In the genomic region with DNA sequence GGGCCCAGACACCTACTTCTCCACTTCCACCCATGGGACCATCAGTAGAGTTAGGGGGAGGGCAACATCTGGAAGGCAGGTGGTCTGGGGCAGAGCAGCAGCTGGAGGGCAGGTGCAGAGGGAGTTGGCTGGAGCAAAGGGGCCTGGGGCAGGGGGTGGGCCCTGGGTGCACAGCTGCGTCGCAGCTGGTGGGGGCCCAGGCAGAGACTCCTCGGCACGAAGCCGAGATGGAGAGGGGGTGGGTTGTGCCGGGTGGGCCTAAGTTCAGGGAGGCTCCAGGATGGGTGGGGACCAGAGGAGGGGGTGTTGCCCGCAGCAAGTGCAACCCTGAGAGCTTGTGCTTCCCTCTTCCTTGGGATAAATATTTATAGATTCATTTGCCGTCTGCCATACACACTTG, we compare ENCODE assay signal across 10 mouse cellular contexts.
DNase-seq lines count a peak whose midpoint lies in the region; ATAC-seq and TF ChIP-seq lines count a peak whose summit lies in the region.
"Had no signal": no experiment of that assay in that cellular context is flagged by ENCODE, and none has a peak within 500 bp of the region (broad histone marks: within the 10 kb centered on the region; RNA-seq: fewer than 3 reads in every experiment).

No protein-coding gene starts in this region.

- WGBS in heart, postnatal 0 days, result 17% methylated on average over 8 of the region's 8 CpGs

- DNase-seq in heart, postnatal 0 days (ENCODE audit: low spot score), result no peak
- DNase-seq in heart, postnatal 4 days, result no peak
- peak; percentile 67 for DNase-seq in forelimb bud, embryonic 11.5 days (ENCODE audit: low read depth, low spot score)
- DNase-seq in lung, postnatal 14 days, result peak; percentile 71
- DNase-seq in frontal cortex, postnatal 10 days (ENCODE audit: low spot score in 2 of 2), result no peak
- DNase-seq in right cerebral cortex, postnatal 25 days, result no peak
- DNase-seq: gastrocnemius, postnatal 10 days had no signal

- peak overlapping the region; percentile 10 for H3K9ac ChIP-seq in heart, postnatal 0 days (replicated peaks; ENCODE audit: low read depth, low read length)
- H3K9ac ChIP-seq in ES-Bruce4 (ENCODE audit: low read depth, poor library complexity, severe bottlenecking), result 0 out of 2 replicates have a peak overlapping the region, but pooled peaks have one; percentile 22
- H3K9ac ChIP-seq: liver, embryonic 15.5 days had no signal

- H3K4me2 ChIP-seq in heart, postnatal 0 days (ENCODE audit: low read depth, low read length), result no peak overlapping the region
- H3K4me2 ChIP-seq: liver, embryonic 15.5 days had no signal

- no peaks in the 10 kb centered on the region for H3K9me3 ChIP-seq in heart, postnatal 0 days (replicated peaks; ENCODE audit: control insufficient read depth, low read length)
- H3K9me3 ChIP-seq in ES-Bruce4 (replicated peaks; ENCODE audit: control insufficient read depth, insufficient read depth, low read length, poor library complexity, severe bottlenecking), result no peaks in the 10 kb centered on the region
- H3K9me3 ChIP-seq: liver, embryonic 15.5 days had no signal

- H3K27ac ChIP-seq in heart, postnatal 0 days (ENCODE audit: low read depth), result peak overlapping the region; percentile 32; the same call in 1 of the 2 replicates
- H3K27ac ChIP-seq in ES-Bruce4 (ENCODE audit: insufficient read depth, low read length), result no peak overlapping the region

- no peak overlapping the region for H3K4me3 ChIP-seq in heart, postnatal 0 days (ENCODE audit: low read depth, low read length)
- H3K4me3 ChIP-seq in ES-Bruce4 (ENCODE audit: low read depth, low read length), result no peak overlapping the region
- H3K4me3 ChIP-seq: liver, embryonic 15.5 days had no signal

- H3K27me3 ChIP-seq in heart, postnatal 0 days (ENCODE audit: control insufficient read depth, insufficient read depth, low read length), result no peaks in the 10 kb centered on the region
- no peaks in the 10 kb centered on the region for H3K27me3 ChIP-seq in ES-Bruce4 (ENCODE audit: control insufficient read depth, insufficient read depth, low read length, poor library complexity, severe bottlenecking)

- no peak for ATAC-seq in heart, postnatal 0 days (ENCODE audit: insufficient read depth, low read depth)
- ATAC-seq in granulocyte monocyte progenitor cell, adult 5-6 weeks (replicated peaks; ENCODE audit: poor library complexity, severe bottlenecking), result no peak

- no peak for TF ChIP-seq POLR2A in ES-Bruce4 (IDR thresholded peaks at IDR 0.05; ENCODE audit: insufficient read depth, low read length)

- TF ChIP-seq EP300 in heart, postnatal 0 days (IDR thresholded peaks at IDR 0.05; ENCODE audit: low read depth), result no peak
- peak; percentile 82 for TF ChIP-seq EP300 in ES-Bruce4 (IDR thresholded peaks at IDR 0.05; ENCODE audit: insufficient read depth, low read depth, low read length)

- H3K4me1 ChIP-seq in heart, postnatal 0 days (ENCODE audit: control insufficient read depth, insufficient read depth), result peaks cover 60% of the 10 kb centered on the region
- H3K4me1 ChIP-seq in ES-Bruce4 (ENCODE audit: control insufficient read depth, insufficient read depth, low read length), result peaks cover 2% of the 10 kb centered on the region

- H3K36me3 ChIP-seq in heart, postnatal 0 days (replicated peaks; ENCODE audit: control insufficient read depth, insufficient read depth, low read length), result peaks cover 5% of the 10 kb centered on the region; the same call in 1 of the 2 replicates
- H3K36me3 ChIP-seq in ES-Bruce4 (ENCODE audit: control insufficient read depth, insufficient read depth, low read length, poor library complexity, severe bottlenecking), result no peaks in the 10 kb centered on the region
- H3K36me3 ChIP-seq: liver, embryonic 15.5 days had no signal

- no peak for TF ChIP-seq CTCF in heart, postnatal 0 days (IDR thresholded peaks at IDR 0.05; ENCODE audit: low read depth)
- TF ChIP-seq CTCF in ES-Bruce4 (IDR thresholded peaks at IDR 0.05; ENCODE audit: low read depth, low read length), result no peak

Comparison
In these comparisons a context has a peak if more than half of its experiments do, and no peak if none do; other contexts are left out.
1. DNase-seq: peak in forelimb bud, embryonic 11.5 days (single experiment) and lung, postnatal 14 days (single experiment); none in heart, postnatal 0 days (single experiment), heart, postnatal 4 days (single experiment), frontal cortex, postnatal 10 days (0 of 2) and right cerebral cortex, postnatal 25 days (single experiment).